9 mouse cellular contexts compared by ENCODE assay signal in genomic region chr17:46028210-46029051, GRCm38 (mm10). TPM values are rescaled to one million over a fixed set of nuclear protein-coding genes. Genes with fewer than 3 reads are reported as not detected.
A peak's percentile ranks its signal among the peaks of the same experiment; 100 is the strongest.
DNase-seq lines count a peak whose midpoint lies in the region; ATAC-seq lines count a peak whose summit lies in the region.
"Had no signal": no experiment of that assay in that cellular context is flagged by ENCODE, and none has a peak within 500 bp of the region (broad histone marks: within the 10 kb centered on the region; RNA-seq: fewer than 3 reads in every experiment).

No protein-coding gene starts in this region.

- ATAC-seq in embryonic facial prominence, embryonic 13.5 days (ENCODE audit: insufficient number of reproducible peaks, insufficient read depth, low FRiP score, low TSS enrichment, low read depth), result no peak
- ATAC-seq in intestine, embryonic 14.5 days (replicated peaks; ENCODE audit: low FRiP score, low TSS enrichment, low read depth), result no peak
- no peak for ATAC-seq in liver, embryonic 16.5 days (ENCODE audit: low read depth)
- ATAC-seq: Patski had no signal

- H3K4me3 ChIP-seq in embryonic facial prominence, embryonic 13.5 days, result peak overlapping the region; percentile 72
- H3K4me3 ChIP-seq in intestine, embryonic 14.5 days (ENCODE audit: low read depth, low read length), result peak overlapping the region; percentile 93
- peak overlapping the region; percentile 80 for H3K4me3 ChIP-seq in liver, embryonic 16.5 days (ENCODE audit: low read depth, low read length)

- H3K4me1 ChIP-seq in embryonic facial prominence, embryonic 13.5 days, result peaks cover 45% of the 10 kb centered on the region
- peaks cover 44% of the 10 kb centered on the region for H3K4me1 ChIP-seq in intestine, embryonic 14.5 days (replicated peaks; ENCODE audit: control insufficient read depth, insufficient read depth, low read length)
- H3K4me1 ChIP-seq in liver, embryonic 16.5 days (ENCODE audit: control insufficient read depth, low read depth, low read length), result peaks cover 42% of the 10 kb centered on the region

- intact Hi-C loops in heart, postnatal 25 days (cut with DNase I), result loop anchor here (5.0 kb wide), 1 partner anchor 141 kb away; no protein-coding TSS in a partner anchor

- peaks cover 34% of the 10 kb centered on the region for H3K36me3 ChIP-seq in embryonic facial prominence, embryonic 13.5 days
- H3K36me3 ChIP-seq in intestine, embryonic 14.5 days (ENCODE audit: control insufficient read depth, insufficient read depth, low read length), result peaks cover 28% of the 10 kb centered on the region
- peaks cover 11% of the 10 kb centered on the region for H3K36me3 ChIP-seq in liver, embryonic 16.5 days (ENCODE audit: control insufficient read depth, insufficient read depth)

- WGBS in embryonic facial prominence, embryonic 13.5 days, result 11% methylated on average over 15 of the region's 15 CpGs
- 23% methylated on average over 15 of the region's 15 CpGs for WGBS in intestine, embryonic 14.5 days
- WGBS in liver, embryonic 16.5 days (ENCODE audit: insufficient replicate concordance), result 41% methylated on average over 15 of the region's 15 CpGs

- H3K9me3 ChIP-seq in embryonic facial prominence, embryonic 13.5 days, result no peaks in the 10 kb centered on the region
- H3K9me3 ChIP-seq in intestine, embryonic 14.5 days (ENCODE audit: control insufficient read depth, low read length), result no peaks in the 10 kb centered on the region
- H3K9me3 ChIP-seq in liver, embryonic 16.5 days (replicated peaks; ENCODE audit: control insufficient read depth, low read length), result no peaks in the 10 kb centered on the region

- H3K27me3 ChIP-seq in embryonic facial prominence, embryonic 13.5 days, result no peaks in the 10 kb centered on the region
- H3K27me3 ChIP-seq in intestine, embryonic 14.5 days (replicated peaks; ENCODE audit: control insufficient read depth, insufficient read depth, low read length), result no peaks in the 10 kb centered on the region
- no peaks in the 10 kb centered on the region for H3K27me3 ChIP-seq in liver, embryonic 16.5 days (ENCODE audit: control insufficient read depth, insufficient read depth, low read depth, low read length)
- H3K27me3 ChIP-seq: Patski had no signal

- DNase-seq in heart, adult 18-20 months, result peak; percentile 39 to 56
- DNase-seq in heart, postnatal 25 days (ENCODE audit: low spot score), result no peak
- DNase-seq in intestine, embryonic 14.5 days (ENCODE audit: low spot score), result no peak
- DNase-seq in layer of hippocampus, adult 18-20 months (ENCODE audit: low spot score in 2 of 2), result no peak
- DNase-seq in thymus, postnatal 25 days, result no peak
- no peak for DNase-seq in frontal cortex, postnatal 10 days (ENCODE audit: low spot score in 2 of 2)

- peak overlapping the region; percentile 96 for H3K27ac ChIP-seq in embryonic facial prominence, embryonic 13.5 days
- H3K27ac ChIP-seq in intestine, embryonic 14.5 days (ENCODE audit: low read depth), result no peak overlapping the region; the same call in 1 of the 2 replicates
- peak overlapping the region; percentile 86 for H3K27ac ChIP-seq in liver, embryonic 16.5 days (ENCODE audit: low read length)

- H3K4me2 ChIP-seq in embryonic facial prominence, embryonic 13.5 days, result peak overlapping the region; percentile 89
- H3K4me2 ChIP-seq in intestine, embryonic 14.5 days (ENCODE audit: low read length), result peak overlapping the region; percentile 55
- H3K4me2 ChIP-seq in liver, embryonic 16.5 days (ENCODE audit: low read depth, low read length), result peak overlapping the region; percentile 79

- peak overlapping the region; percentile 99 for H3K9ac ChIP-seq in embryonic facial prominence, embryonic 13.5 days
- H3K9ac ChIP-seq in intestine, embryonic 14.5 days (ENCODE audit: low read length), result peak overlapping the region; percentile 89
- H3K9ac ChIP-seq in liver, embryonic 16.5 days (ENCODE audit: low read depth, low read length), result peak overlapping the region; percentile 82

RNA-seq across cellular contexts. Expression of gene Vegfa, which starts 3.7 kb away (rescaled TPM):
- 100 to 1,000 TPM; 233 to 240 TPM for total RNA-seq in heart, adult 18-20 months (2021)
- 100 to 1,000 TPM; 257 to 275 TPM for total RNA-seq in heart, postnatal 25 days (2021)
- 5.5 and 7.0 TPM in 2 replicates for polyA plus RNA-seq in embryonic facial prominence, embryonic 13.5 days (2015; fragmentation: Nextera tagmentation; extraction: Ambion mirVana)
- polyA plus RNA-seq in intestine, embryonic 14.5 days (2014; fragmentation: Nextera tagmentation; extraction: Ambion mirVana), result 5.2 and 6.5 TPM in 2 replicates
- 1.1 and 1.2 TPM in 2 replicates for polyA plus RNA-seq in liver, embryonic 16.5 days (2015; fragmentation: Nextera tagmentation; extraction: Ambion mirVana)
- total RNA-seq in layer of hippocampus, adult 18-20 months (2021), result 10 to 100 TPM; 61.8 to 68.9 TPM

Comparison
In these comparisons a context has a peak if more than half of its experiments do, and no peak if none do; other contexts are left out.
1. DNase-seq: peak in heart, adult 18-20 months (2 of 2); none in heart, postnatal 25 days (single experiment), intestine, embryonic 14.5 days (single experiment), layer of hippocampus, adult 18-20 months (0 of 2), thymus, postnatal 25 days (single experiment) and frontal cortex, postnatal 10 days (0 of 2).
2. Peak in every context shown above with its lines, with median percentiles within 50 percentile points of each other: H3K4me2 ChIP-seq, H3K4me3 ChIP-seq and H3K9ac ChIP-seq.